Mouse (Mus musculus): ENCODE data around the gene Gm20431. TPM values are rescaled to one million over a fixed set of nuclear protein-coding genes. Genes with fewer than 3 reads are reported as not detected.
A peak's percentile ranks its signal among the peaks of the same experiment; 100 is the strongest.
"Not testable (repeated sequence)": the region's sequence is repeated elsewhere in the genome, so short reads cannot be mapped to it uniquely, and the experiment has no call there.

Gene Gm20431
- polyA plus RNA-seq, 1 experiment from 2014 or later: 8.6 TPM

- H3K36me3 ChIP-seq: peaks cover 3% of the 10 kb centered on the region; the same call in 1 of the 2 replicates
- ATAC-seq (ENCODE audit: low FRiP score, low read depth): no peak
- H3K4me3 ChIP-seq: no peak overlapping the region
- WGBS: 86% methylated on average over 13 of the region's 13 CpGs
- H3K4me2 ChIP-seq: no peak overlapping the region
- H3K9ac ChIP-seq: no peak overlapping the region
- no peaks in the 10 kb centered on the region for H3K9me3 ChIP-seq
- peaks cover 16% of the 10 kb centered on the region for H3K4me1 ChIP-seq (replicated peaks)
- no peak overlapping the region for H3K27ac ChIP-seq (replicated peaks)
- H3K27me3 ChIP-seq: no peaks in the 10 kb centered on the region
Observed at GRCm38 (mm10) chr2:167622352-167622751, 38.9 kb downstream of the Gm20431 start.

GRCm38 (mm10) chr2:167621255-167622087 lies 39.8 kb downstream of the Gm20431 start:
- 85% methylated on average over 9 of the region's 9 CpGs for WGBS
- H3K4me3 ChIP-seq: no peak overlapping the region
- peaks cover 12% of the 10 kb centered on the region for H3K4me1 ChIP-seq (replicated peaks)

GRCm38 (mm10) chr2:167617472-167617871 lies 43.8 kb downstream of the Gm20431 start:
- H3K27ac ChIP-seq (replicated peaks): no peak overlapping the region
- peaks cover 35% of the 10 kb centered on the region for H3K36me3 ChIP-seq
- WGBS: 63% methylated on average over 4 of the region's 4 CpGs
- H3K4me1 ChIP-seq (replicated peaks): 0 out of 2 replicates have a peak, but pooled peaks cover 4% of the 10 kb centered on the region
- H3K9me3 ChIP-seq: no peaks in the 10 kb centered on the region
- no peaks in the 10 kb centered on the region for H3K27me3 ChIP-seq
- no peak overlapping the region for H3K4me2 ChIP-seq
- ATAC-seq (ENCODE audit: low FRiP score, low read depth): no peak
- H3K4me3 ChIP-seq: no peak overlapping the region
- no peak overlapping the region for H3K9ac ChIP-seq

More at GRCm38 (mm10) chr2:167621255-167622087, 39.8 kb downstream of the Gm20431 start:
- H3K4me2 ChIP-seq: no peak overlapping the region
- H3K27me3 ChIP-seq: no peaks in the 10 kb centered on the region
- H3K27ac ChIP-seq (replicated peaks): no peak overlapping the region
- H3K9me3 ChIP-seq: no peaks in the 10 kb centered on the region
- no peak for ATAC-seq (ENCODE audit: low FRiP score, low read depth)
- peaks cover 11% of the 10 kb centered on the region; the same call in 1 of the 2 replicates for H3K36me3 ChIP-seq
- no peak overlapping the region for H3K9ac ChIP-seq

GRCm38 (mm10) chr2:167617034-167617433 lies 44.3 kb downstream of the Gm20431 start:
- Histone ChIP-seq H3K4me3 (no peak overlapping the region), H3K4me2 (no peak overlapping the region), H3K36me3 (peaks cover 36% of the 10 kb centered on the region), H3K4me1 (replicated peaks) (0 out of 2 replicates have a peak, but pooled peaks cover 4% of the 10 kb centered on the region), H3K9ac (no peak overlapping the region), H3K9me3 (no peaks in the 10 kb centered on the region), H3K27me3 (no peaks in the 10 kb centered on the region), H3K27ac (replicated peaks) (no peak overlapping the region)
- WGBS: 94% methylated on average over 3 of the region's 3 CpGs
- no peak for ATAC-seq (ENCODE audit: low FRiP score, low read depth)

- H3K4me3 ChIP-seq; ATAC-seq (ENCODE audit: low FRiP score, low read depth); H3K27me3 ChIP-seq; H3K4me2 ChIP-seq; H3K9ac ChIP-seq; H3K4me1 ChIP-seq (replicated peaks); H3K9me3 ChIP-seq; H3K27ac ChIP-seq (replicated peaks): not testable (repeated sequence)
- 93% methylated on average over 7 of the region's 7 CpGs for WGBS
- peaks cover 44% of the 10 kb centered on the region for H3K36me3 ChIP-seq
Observed at GRCm38 (mm10) chr2:167613335-167613734, 48.0 kb downstream of the Gm20431 start.

GRCm38 (mm10) chr2:167612122-167612521 lies 49.2 kb downstream of the Gm20431 start:
- Histone ChIP-seq H3K4me1 (replicated peaks) (no peaks in the 10 kb centered on the region), H3K27me3 (no peaks in the 10 kb centered on the region), H3K9me3 (no peaks in the 10 kb centered on the region), H3K9ac (no peak overlapping the region), H3K36me3 (peaks cover 44% of the 10 kb centered on the region), H3K27ac (replicated peaks) (no peak overlapping the region), H3K4me3 (no peak overlapping the region), H3K4me2 (no peak overlapping the region)
- no peak for ATAC-seq (ENCODE audit: low FRiP score, low read depth)
- 94% methylated on average over 14 of the region's 14 CpGs for WGBS

GRCm38 (mm10) chr2:167611287-167611686 lies 50.0 kb downstream of the Gm20431 start:
- H3K36me3 ChIP-seq: peaks cover 35% of the 10 kb centered on the region
- 91% methylated on average over 10 of the region's 10 CpGs for WGBS
- ATAC-seq (ENCODE audit: low FRiP score, low read depth): no peak

GRCm38 (mm10) chr2:167606745-167607123 lies 54.6 kb downstream of the Gm20431 start:
- Histone ChIP-seq H3K9me3 (no peaks in the 10 kb centered on the region), H3K27me3 (no peaks in the 10 kb centered on the region), H3K4me1 (replicated peaks) (no peaks in the 10 kb centered on the region), H3K4me2 (no peak overlapping the region), H3K27ac (replicated peaks) (no peak overlapping the region), H3K4me3 (no peak overlapping the region), H3K9ac (no peak overlapping the region), H3K36me3 (peaks cover 13% of the 10 kb centered on the region; the same call in 1 of the 2 replicates)
- no peak for ATAC-seq (ENCODE audit: low FRiP score, low read depth)
- WGBS: 83% methylated on average over 4 of the region's 4 CpGs

More at GRCm38 (mm10) chr2:167611287-167611686, 50.0 kb downstream of the Gm20431 start:
- Histone ChIP-seq H3K27me3 (no peaks in the 10 kb centered on the region), H3K4me2 (no peak overlapping the region), H3K27ac (replicated peaks) (no peak overlapping the region), H3K4me1 (replicated peaks) (no peaks in the 10 kb centered on the region), H3K4me3 (no peak overlapping the region), H3K9ac (no peak overlapping the region), H3K9me3 (no peaks in the 10 kb centered on the region)

- no peak for ATAC-seq (ENCODE audit: low FRiP score, low read depth)
- Histone ChIP-seq H3K9me3 (no peaks in the 10 kb centered on the region), H3K9ac (no peak overlapping the region), H3K4me3 (no peak overlapping the region), H3K4me1 (replicated peaks) (no peaks in the 10 kb centered on the region), H3K36me3 (peaks cover 13% of the 10 kb centered on the region; the same call in 1 of the 2 replicates), H3K27ac (replicated peaks) (no peak overlapping the region), H3K27me3 (no peaks in the 10 kb centered on the region), H3K4me2 (no peak overlapping the region)
- WGBS: 80% methylated on average over 17 of the region's 17 CpGs
Observed at GRCm38 (mm10) chr2:167605817-167606744, 55.2 kb downstream of the Gm20431 start.

GRCm38 (mm10) chr2:167605178-167605794 lies 56.0 kb downstream of the Gm20431 start:
- 33% methylated on average over 11 of the region's 11 CpGs for WGBS
- no peaks in the 10 kb centered on the region for H3K27me3 ChIP-seq
- H3K27ac ChIP-seq (replicated peaks): no peak overlapping the region

GRCm38 (mm10) chr2:167602978-167603377 lies 58.3 kb downstream of the Gm20431 start:
- no peaks in the 10 kb centered on the region for H3K9me3 ChIP-seq
- H3K36me3 ChIP-seq: 0 out of 2 replicates have a peak, but pooled peaks cover 4% of the 10 kb centered on the region
- H3K4me3 ChIP-seq: no peak overlapping the region
- H3K4me1 ChIP-seq (replicated peaks): no peaks in the 10 kb centered on the region
- WGBS: 48% methylated on average over 5 of the region's 5 CpGs
- H3K9ac ChIP-seq: no peak overlapping the region
- no peak overlapping the region for H3K4me2 ChIP-seq
- no peak overlapping the region for H3K27ac ChIP-seq (replicated peaks)
- peaks cover 4% of the 10 kb centered on the region; the same call in 1 of the 2 replicates for H3K27me3 ChIP-seq
- no peak for ATAC-seq (ENCODE audit: low FRiP score, low read depth)

More at GRCm38 (mm10) chr2:167605178-167605794, 56.0 kb downstream of the Gm20431 start:
- Histone ChIP-seq H3K4me1 (replicated peaks) (no peaks in the 10 kb centered on the region), H3K9ac (no peak overlapping the region), H3K4me2 (no peak overlapping the region), H3K36me3 (peaks cover 13% of the 10 kb centered on the region; the same call in 1 of the 2 replicates), H3K4me3 (no peak overlapping the region), H3K9me3 (no peaks in the 10 kb centered on the region)
- peak; percentile 65 for ATAC-seq (ENCODE audit: low FRiP score, low read depth)
